Mouse (Mus musculus) pancreas, adult 10 weeks (tissue): ENCODE data around the gene Gm19426. TPM values are rescaled to one million over a fixed set of nuclear protein-coding genes. Genes with fewer than 3 reads are reported as not detected.

Experiments
- polyA plus RNA-seq: library from polyadenylated mRNA; stranded (reverse); fragments of 350-450 nt; fragmentation: Illumina TruSeq; extraction: RNeasy Lipid Tissue Mini Kit (QIAGEN cat#74804); gene quantifications from one replicate; pipeline ENCODE4 v1.2.3, GENCODE M21; 2015; ENCODE audit warnings: low read depth, low replicate concordance; ENCODE audit not compliant: insufficient read depth

Gene Gm19426
- not detected for polyA plus RNA-seq

DNA sequence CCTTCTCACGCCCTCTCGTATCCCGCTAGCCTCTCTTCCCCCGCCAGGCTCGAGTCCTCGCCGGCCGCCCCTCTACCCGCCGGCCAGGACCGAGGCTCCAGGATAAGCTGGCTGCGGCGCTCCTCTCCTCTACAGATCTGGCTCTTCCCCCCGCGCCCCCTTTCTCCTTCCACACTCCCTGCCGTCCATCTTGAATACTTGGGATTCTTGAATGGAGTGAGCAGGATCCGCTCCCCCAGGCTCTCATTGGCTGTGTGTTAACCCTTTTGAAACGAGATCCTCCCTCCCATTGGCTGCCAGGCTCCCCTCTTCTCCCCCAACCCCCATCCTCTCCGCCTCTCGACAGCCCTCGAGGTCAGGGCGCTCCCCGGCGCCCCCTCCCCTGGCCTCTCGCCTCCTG lies at the start of gene Gm19426:
Gene Gm19426, minus strand, starts transcription at position 95 of the 400 bp plus-strand sequence.

GRCm38 (mm10) chr2:84775241-84775640 lies 31.8 kb upstream of the Gm19426 start, which contains the start of gene Serping1:
TSS of gene Serping1 (minus strand) at chr2:84775444.

DNA sequence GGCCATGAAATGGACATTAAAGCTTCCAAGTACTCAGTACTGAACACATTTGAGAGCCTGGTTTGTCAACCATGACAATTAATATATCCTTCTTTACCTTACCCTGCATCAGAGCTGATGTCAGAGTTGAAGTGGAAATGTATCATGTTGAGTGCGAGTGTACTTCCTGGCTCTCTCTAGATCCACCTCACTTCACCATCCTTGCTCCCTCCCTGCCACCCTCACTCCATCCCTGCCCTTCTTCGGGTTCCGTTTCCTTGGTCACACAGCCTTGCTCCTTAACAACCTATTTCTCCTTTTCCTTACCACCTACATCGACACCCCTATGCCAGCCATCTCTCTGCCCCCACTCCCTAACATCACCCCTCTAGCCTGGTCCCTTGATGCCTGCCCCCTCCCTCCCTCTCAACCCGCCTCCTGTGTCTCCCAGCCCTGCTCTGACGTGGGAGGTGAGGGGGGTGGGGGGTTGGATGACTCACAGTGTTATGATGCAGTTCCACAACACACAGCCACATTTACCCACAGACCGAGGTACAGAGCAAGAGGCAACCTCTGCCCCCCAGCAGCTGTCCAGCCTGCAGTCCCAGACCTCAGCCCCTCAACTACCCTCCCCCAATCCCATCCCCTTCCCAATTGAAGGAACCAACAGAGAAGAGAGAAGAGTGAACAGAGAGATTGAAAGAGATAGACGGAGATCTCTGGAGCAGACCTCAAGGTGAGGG lies 9.7 kb downstream of the Gm19426 start, which contains the start of gene Ypel4:
Gene Ypel4, plus strand, starts transcription at position 480 of the 722 bp plus-strand sequence.

DNA sequence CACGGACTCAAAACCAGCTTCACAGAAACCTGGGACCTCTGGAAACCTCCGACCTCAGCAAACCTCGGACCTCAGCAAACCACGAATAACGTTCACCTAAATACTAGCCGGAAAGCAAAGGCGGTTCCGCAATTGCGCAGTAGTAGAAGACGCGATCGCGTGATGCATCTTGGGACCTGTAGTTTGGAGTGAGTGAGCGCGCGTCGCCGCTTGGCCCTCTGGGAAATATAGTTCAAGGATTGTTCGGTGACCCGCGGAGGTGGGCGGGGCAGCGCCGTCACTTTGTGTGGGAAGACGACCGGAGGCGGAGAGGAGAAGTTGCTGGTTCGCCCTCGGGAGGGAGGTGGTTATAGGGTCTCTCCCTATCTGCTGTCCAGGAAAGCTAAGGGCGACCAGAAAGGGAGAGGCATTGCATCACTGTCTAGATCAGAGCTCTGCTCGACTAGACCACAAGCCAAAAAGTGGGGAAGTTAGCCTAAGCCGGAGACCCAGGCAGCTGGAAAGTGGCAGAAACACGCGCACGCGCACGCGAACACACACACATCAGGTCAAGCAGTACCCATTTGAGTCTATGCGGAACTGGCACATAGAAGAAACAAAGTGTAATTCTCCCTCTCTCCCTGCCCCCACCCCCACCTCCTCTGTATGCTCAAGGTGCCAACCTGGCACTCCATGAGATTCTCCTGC lies 16.1 kb downstream of the Gm19426 start, which contains the start of gene Clp1:
Gene Clp1, minus strand, starts transcription at position 179 of the 687 bp plus-strand sequence.

GRCm38 (mm10) chr2:84714811-84715561 lies 28.5 kb downstream of the Gm19426 start, which contains the start of gene Zdhhc5:
TSS of gene Zdhhc5 (minus strand) at chr2:84715180.

Other genes starting within 250 kb of the Gm19426 start
- gene Ctnnd1, start 92.9 kb downstream of the Gm19426 start, polyA plus RNA-seq, result 18.0 TPM
- gene Btbd18, start 84.6 kb downstream of the Gm19426 start, polyA plus RNA-seq, result not detected
- gene Selenoh, start 72.9 kb downstream of the Gm19426 start, polyA plus RNA-seq, result 5.8 TPM
- not detected for gene Gm28635, start 65.6 kb downstream of the Gm19426 start, polyA plus RNA-seq
- 5.5 TPM for gene Med19, start 65.3 kb downstream of the Gm19426 start, polyA plus RNA-seq
- 10.3 TPM for gene Tmx2, start 64.5 kb downstream of the Gm19426 start, polyA plus RNA-seq
- gene Zdhhc5, start 28.5 kb downstream of the Gm19426 start, polyA plus RNA-seq, result 6.6 TPM
- gene Clp1, start 16.3 kb downstream of the Gm19426 start, polyA plus RNA-seq, result 3.8 TPM
- gene Ypel4, start 9.6 kb downstream of the Gm19426 start, polyA plus RNA-seq, result 2.0 TPM
- 120 TPM for gene Serping1, start 31.8 kb upstream of the Gm19426 start, polyA plus RNA-seq
- gene Ube2l6, start 55.2 kb upstream of the Gm19426 start, polyA plus RNA-seq, result 13.6 TPM
- not detected for gene Smtnl1, start 79.0 kb upstream of the Gm19426 start, polyA plus RNA-seq
- gene Timm10, start 83.3 kb upstream of the Gm19426 start, polyA plus RNA-seq, result 9.3 TPM
- 2.1 TPM for gene Slc43a1, start 95.2 kb upstream of the Gm19426 start, polyA plus RNA-seq
- gene Rtn4rl2, start 143.1 kb upstream of the Gm19426 start, polyA plus RNA-seq, result 1.6 TPM
- 43.6 TPM for gene Slc43a3, start 192.9 kb upstream of the Gm19426 start, polyA plus RNA-seq
- gene Prg2, start 236.8 kb upstream of the Gm19426 start, polyA plus RNA-seq, result not detected
- gene Prg3, start 244.6 kb upstream of the Gm19426 start, polyA plus RNA-seq, result not detected